Mouse (Mus musculus): ENCODE results near the gene Gna14.

- TF ChIP-seq GATA1 (IDR thresholded peaks at IDR 0.05; ENCODE audit: borderline replicate concordance, low read length) = no peak
- no peak for TF ChIP-seq FLI1 (IDR thresholded peaks at IDR 0.05; ENCODE audit: low read length)
Measured at GRCm38 (mm10) chr19:16529999-16530398, 94.4 kb downstream of the Gna14 start.
